Mouse (Mus musculus) MEL (cell line): ENCODE results near the gene Tnfsf10. TPM values are rescaled to one million over a fixed set of nuclear protein-coding genes. Genes with fewer than 3 reads are reported as not detected.

Experiments used
- DNase-seq: peaks from one replicate; pipeline ENCODE4 v3.0.0; 2011; ENCODE audit warnings: low read depth, low spot score
- H3K27ac ChIP-seq: 2 replicates; pipeline ENCODE4 v1.5.1; 2012; ENCODE audit warnings: low read depth, mild to moderate bottlenecking, control low read depth, low read length, moderate library complexity; ENCODE audit not compliant: control insufficient read depth
- H3K27me3 ChIP-seq, 2 experiments: fragments of 150-350 bp in 1 of 2; sonication (generic) in 1 of 2; 2 replicates each; pipeline ENCODE4 v1.6.1; 2012; ENCODE audit warnings: low read length in 2 of 2, mild to moderate bottlenecking in 2 of 2, improper control_type of control experiment in 1 of 2, moderate library complexity in 1 of 2; ENCODE audit not compliant: insufficient read depth in 2 of 2, control insufficient read depth in 1 of 2
- H3K36me3 ChIP-seq, 2 experiments: 2 replicates each; pipeline ENCODE4 v1.6.1; 2012 to 2014; ENCODE audit warnings: low read length in 2 of 2, improper control_type of control experiment in 1 of 2, inconsistent platforms in 1 of 2, mild to moderate bottlenecking in 1 of 2; ENCODE audit not compliant: insufficient read depth in 2 of 2, control insufficient read depth in 1 of 2
- H3K4me1 ChIP-seq, 2 experiments: fragments of 150-350 bp in 1 of 2; sonication (generic) in 1 of 2; 2 replicates each; pipeline ENCODE4 v1.6.1; 2012; ENCODE audit warnings: low read length in 2 of 2, improper control_type of control experiment in 1 of 2, mild to moderate bottlenecking in 1 of 2; ENCODE audit not compliant: insufficient read depth in 2 of 2, control insufficient read depth in 1 of 2
- H3K4me3 ChIP-seq, 2 experiments: fragments of 150-350 bp in 1 of 2; sonication (generic) in 1 of 2; 2 replicates each; pipeline ENCODE4 v1.5.1; 2012; ENCODE audit warnings: low read depth in 2 of 2, low read length in 2 of 2, mild to moderate bottlenecking in 2 of 2, moderate library complexity in 2 of 2, control low read depth in 1 of 2, improper control_type of control experiment in 1 of 2; ENCODE audit not compliant: control insufficient read depth in 1 of 2, insufficient read depth in 1 of 2
- H3K79me2 ChIP-seq: 2 replicates; pipeline ENCODE4 v1.6.1; 2012; ENCODE audit warnings: mild to moderate bottlenecking, low read length, moderate library complexity; ENCODE audit not compliant: control insufficient read depth, poor library complexity, insufficient read depth
- H3K9ac ChIP-seq: 2 replicates; pipeline ENCODE4 v1.6.1; 2012; ENCODE audit warnings: low read depth, mild to moderate bottlenecking, control low read depth, low read length, moderate library complexity; ENCODE audit not compliant: control insufficient read depth, poor library complexity, severe bottlenecking
- H3K9me3 ChIP-seq: fragments of 150-350 bp; sonication (generic); replicated peaks from 2 replicates; pipeline ENCODE4 v1.6.1; 2012; ENCODE audit warnings: mild to moderate bottlenecking, low read length, improper control_type of control experiment, moderate library complexity; ENCODE audit not compliant: insufficient read depth
- CTCF ChIP-seq, 3 experiments: IDR thresholded peaks in 2 of 3; conservative IDR thresholded peaks in 1 of 3; 2 replicates each; pipeline ENCODE4 v1.5.1; 2011 to 2012; ENCODE audit warnings: low read length in 3 of 3, low read depth in 2 of 3, mild to moderate bottlenecking in 2 of 3, improper control_type of control experiment in 1 of 3, inconsistent platforms in 1 of 3, mixed read lengths in 1 of 3, moderate library complexity in 1 of 3; ENCODE audit not compliant: control insufficient read depth in 1 of 3, insufficient read depth in 1 of 3, poor library complexity in 1 of 3, severe bottlenecking in 1 of 3
- E2F4 ChIP-seq: IDR thresholded peaks from 2 replicates; pipeline ENCODE4 v1.6.1; 2011; ENCODE audit warnings: low read depth, low read length, improper control_type of control experiment, borderline replicate concordance
- GATA1 ChIP-seq: IDR thresholded peaks from 2 replicates; pipeline ENCODE4 v1.6.1; 2011; ENCODE audit warnings: low read depth, low read length, improper control_type of control experiment
- KAT2A ChIP-seq: conservative IDR thresholded peaks from 2 replicates; pipeline ENCODE4 v1.6.1; 2012; ENCODE audit warnings: low read depth, low read length, improper control_type of control experiment, inconsistent platforms
- MAFK ChIP-seq: IDR thresholded peaks from 2 replicates; pipeline ENCODE4 v1.6.1; 2011; ENCODE audit warnings: low read depth, mild to moderate bottlenecking, low read length, improper control_type of control experiment, borderline replicate concordance
- MAX ChIP-seq: IDR thresholded peaks from 2 replicates; pipeline ENCODE4 v1.6.1; 2011; ENCODE audit warnings: low read length, improper control_type of control experiment
- MAZ ChIP-seq: IDR thresholded peaks from 2 replicates; pipeline ENCODE4 v1.6.1; 2012; ENCODE audit warnings: low read depth, mild to moderate bottlenecking, inconsistent platforms, low read length, improper control_type of control experiment
- MEF2A ChIP-seq: IDR thresholded peaks from 2 replicates; pipeline ENCODE4 v1.6.1; 2014; ENCODE audit warnings: low read depth, mild to moderate bottlenecking, inconsistent platforms, low read length, improper control_type of control experiment; ENCODE audit not compliant: poor library complexity, insufficient replicate concordance, severe bottlenecking; ENCODE audit errors: extremely low read depth
- MXI1 ChIP-seq: IDR thresholded peaks from 2 replicates; pipeline ENCODE4 v1.6.1; 2011; ENCODE audit warnings: mild to moderate bottlenecking, low read depth, low read length, improper control_type of control experiment
- POLR2A ChIP-seq, 2 experiments: IDR thresholded peaks; 2 replicates each; pipeline ENCODE4 v1.6.1; 2011 to 2012; ENCODE audit warnings: low read length in 2 of 2, mild to moderate bottlenecking in 2 of 2, control low read depth in 1 of 2, improper control_type of control experiment in 1 of 2, low read depth in 1 of 2, moderate library complexity in 1 of 2; ENCODE audit not compliant: control insufficient read depth in 1 of 2, insufficient read depth in 1 of 2, poor library complexity in 1 of 2
- RCOR1 ChIP-seq: IDR thresholded peaks from 2 replicates; pipeline ENCODE4 v1.6.1; 2012; ENCODE audit warnings: low read depth, mild to moderate bottlenecking, inconsistent platforms, low read length, improper control_type of control experiment
- SMC3 ChIP-seq: IDR thresholded peaks from 2 replicates; pipeline ENCODE4 v1.6.1; 2011; ENCODE audit warnings: low read depth, low read length, improper control_type of control experiment
- TBP ChIP-seq: IDR thresholded peaks from 2 replicates; pipeline ENCODE4 v1.8.0; 2011; ENCODE audit warnings: low read depth, low read length, improper control_type of control experiment
- UBTF ChIP-seq: IDR thresholded peaks from 2 replicates; pipeline ENCODE4 v1.6.1; 2012; ENCODE audit warnings: low read depth, mild to moderate bottlenecking, inconsistent platforms, low read length, improper control_type of control experiment, moderate library complexity, borderline replicate concordance; ENCODE audit not compliant: insufficient read depth
- USF2 ChIP-seq, 2 experiments: IDR thresholded peaks; 2 replicates each; pipeline ENCODE4 v1.6.1; 2011 to 2012; ENCODE audit warnings: improper control_type of control experiment in 2 of 2, low read length in 2 of 2, borderline replicate concordance in 1 of 2, inconsistent platforms in 1 of 2, low read depth in 1 of 2, mild to moderate bottlenecking in 1 of 2; ENCODE audit not compliant: insufficient read depth in 1 of 2
- ZNF384 ChIP-seq: IDR thresholded peaks from 2 replicates; pipeline ENCODE4 v1.6.1; 2012; ENCODE audit warnings: low read depth, mild to moderate bottlenecking, inconsistent platforms, low read length, improper control_type of control experiment
- polyA plus RNA-seq, 2 experiments: library from polyadenylated mRNA; stranded (reverse) in 1 of 2; unstranded in 1 of 2; fragments of >175 nt in 1 of 2; fragments of >200 nt in 1 of 2; gene quantifications; 2 replicates each; pipeline versions ENCODE4 v1.2.1 to v1.2.4; 2012; ENCODE audit warnings: low replicate concordance in 2 of 2, low read depth in 1 of 2; ENCODE audit not compliant: insufficient read length in 2 of 2, insufficient read depth in 1 of 2, missing spikeins in 1 of 2
- total RNA-seq: library from RNA; depleted of rRNA; stranded (reverse); fragments of 300-350 nt; gene quantifications from 2 replicates; pipeline ENCODE4 v1.2.3, GENCODE M21; 2012

Tnfsf10 gene
- total and polyA plus RNA-seq, 3 experiments, result 0.04 to 0.06 TPM; not detected in 1

DNA sequence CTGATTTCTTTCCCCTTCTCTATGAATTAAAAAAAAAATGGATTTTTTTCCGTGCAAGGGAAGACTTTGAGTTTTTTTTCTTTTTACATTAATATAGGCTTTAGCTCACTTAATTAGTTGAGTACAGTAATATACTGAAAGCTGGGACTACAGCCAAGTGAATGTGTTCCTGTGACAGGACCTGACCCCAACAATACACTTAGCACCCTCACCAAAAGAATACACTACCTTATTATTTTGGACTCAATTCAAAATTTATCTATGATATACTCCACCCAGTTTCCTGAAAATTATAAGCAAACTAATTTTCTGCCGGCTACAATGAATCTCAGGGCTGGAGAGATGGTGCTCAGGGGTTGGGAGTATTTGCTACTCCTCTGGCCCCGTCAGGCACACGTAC, 47.7 kb upstream of the Tnfsf10 start:
- DNase-seq, result no peak
- Histone ChIP-seq H3K4me3 (no peak overlapping the region), H3K27ac (no peak overlapping the region), H3K9ac (no peak overlapping the region), H3K79me2 (no peaks in the 10 kb centered on the region), H3K9me3 (no peaks in the 10 kb centered on the region), H3K36me3 (no peaks in the 10 kb centered on the region), H3K4me1 (no peaks in the 10 kb centered on the region), H3K27me3 (peaks cover 1 to 13% of the 10 kb centered on the region in 2 experiments; a peak in 3 of 4 replicates)
- no peak for TF ChIP-seq KAT2A
- no peak for TF ChIP-seq MAZ
- TF ChIP-seq POLR2A (IDR thresholded peaks at IDR 0.05; ENCODE audit: control insufficient read depth in 1 of 2, insufficient read depth in 1 of 2, low read depth in 1 of 2, low read length in 2 of 2, poor library complexity in 1 of 2), result no peak
- no peak for TF ChIP-seq USF2 (IDR thresholded peaks at IDR 0.05; ENCODE audit: borderline replicate concordance in 1 of 2, insufficient read depth in 1 of 2, low read depth in 1 of 2, low read length in 2 of 2)
- no peak for TF ChIP-seq MEF2A
- TF ChIP-seq E2F4, result no peak
- TF ChIP-seq MAFK, result no peak
- TF ChIP-seq UBTF, result no peak
- no peak for TF ChIP-seq GATA1
- no peak for TF ChIP-seq RCOR1
- no peak for TF ChIP-seq SMC3

DNA sequence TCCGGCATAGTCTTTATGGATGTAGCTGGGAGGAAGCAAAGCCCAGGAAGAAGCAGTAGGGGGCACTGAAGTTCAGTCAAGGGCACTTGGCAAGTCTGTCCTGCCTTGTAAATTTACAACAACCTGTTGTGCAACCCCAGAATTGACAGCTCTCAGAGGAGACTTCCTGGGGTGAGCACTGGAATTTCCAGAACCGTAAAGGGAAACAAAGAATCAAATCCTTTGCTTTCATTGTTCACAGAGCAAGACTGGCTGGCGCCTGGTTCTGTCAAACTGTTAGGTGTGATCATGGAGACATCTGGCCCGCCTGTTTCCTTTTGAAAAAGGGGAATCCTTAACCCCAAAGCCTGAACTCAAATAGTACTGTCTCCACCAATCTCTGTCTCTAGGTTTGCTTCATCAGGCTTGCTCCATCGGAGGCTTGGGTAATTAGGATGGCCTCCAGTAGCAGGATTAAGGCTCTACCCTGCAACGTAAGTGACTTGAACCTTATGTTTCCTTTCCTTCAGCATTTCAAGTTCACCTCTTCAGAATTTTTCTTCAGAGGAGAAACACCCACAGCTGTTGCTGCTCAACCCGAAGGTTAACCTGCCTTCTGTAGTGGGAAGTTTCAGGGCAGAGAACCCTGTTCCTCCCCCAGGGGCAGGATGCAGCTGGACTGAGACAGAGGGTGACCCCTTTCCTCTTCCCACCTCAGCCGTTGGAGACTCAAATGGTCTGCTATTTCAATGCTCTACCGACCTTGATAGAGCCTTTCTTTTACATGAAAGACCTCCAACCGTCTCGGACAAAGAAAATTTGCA, 46.5 kb upstream of the Tnfsf10 start:
- Histone ChIP-seq H3K36me3 (no peaks in the 10 kb centered on the region), H3K9me3 (no peaks in the 10 kb centered on the region), H3K4me1 (no peaks in the 10 kb centered on the region), H3K4me3 (no peak overlapping the region), H3K27me3 (peaks cover 0 to 11% of the 10 kb centered on the region in 2 experiments; a peak in 3 of 4 replicates), H3K9ac (no peak overlapping the region), H3K79me2 (no peaks in the 10 kb centered on the region), H3K27ac (no peak overlapping the region)
- DNase-seq, result no peak
- TF ChIP-seq MXI1, result no peak
- TF ChIP-seq TBP, result no peak
- no peak for TF ChIP-seq MAX
- peak in 1 of 3 experiments; percentile 11; a peak in 1 of 6 replicates for TF ChIP-seq CTCF (IDR thresholded peaks at IDR 0.05 in 2 of 3, conservative IDR thresholded peaks at IDR 0.05 in 1 of 3; ENCODE audit: control insufficient read depth in 1 of 3, insufficient read depth in 1 of 3, low read depth in 2 of 3, low read length in 3 of 3, poor library complexity in 1 of 3, severe bottlenecking in 1 of 3)
- TF ChIP-seq ZNF384, result no peak
